Mouse (Mus musculus) cerebellum, adult 18-20 months (tissue): Measurements from ENCODE around the gene Tedc2.

Experiments used
- DNase-seq, 2 experiments: peaks; one replicate each; pipeline ENCODE4 v3.0.0; 2021

Gene Tedc2

GRCm38 (mm10) chr17:24192848-24193247 lies 27.8 kb downstream of the Tedc2 start:
- DNase-seq, result no peak

GRCm38 (mm10) chr17:24191481-24191880 lies 29.2 kb downstream of the Tedc2 start:
- no peak for DNase-seq

DNA sequence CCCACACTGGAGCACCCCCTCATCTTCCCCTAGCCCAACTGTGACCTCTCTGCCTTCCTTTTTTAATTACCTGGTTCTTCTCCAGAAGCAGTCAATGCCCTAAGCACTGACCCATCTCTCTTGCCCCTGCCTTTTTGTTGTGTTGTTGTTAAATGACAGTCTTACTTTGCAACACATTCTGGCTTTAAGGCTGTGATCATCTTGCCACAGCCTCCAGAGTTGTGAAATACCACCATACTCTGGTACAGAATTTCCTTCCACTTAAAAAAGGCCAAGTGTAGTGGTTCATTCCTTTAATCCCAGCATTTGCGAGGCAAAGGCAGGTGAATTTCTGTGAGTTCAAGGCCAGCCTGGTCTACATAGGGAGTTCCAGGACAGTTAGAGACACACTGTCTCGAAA lies 29.7 kb downstream of the Tedc2 start:
- no peak for DNase-seq

GRCm38 (mm10) chr17:24174259-24174658 lies 46.4 kb downstream of the Tedc2 start:
- no peak for DNase-seq

DNA sequence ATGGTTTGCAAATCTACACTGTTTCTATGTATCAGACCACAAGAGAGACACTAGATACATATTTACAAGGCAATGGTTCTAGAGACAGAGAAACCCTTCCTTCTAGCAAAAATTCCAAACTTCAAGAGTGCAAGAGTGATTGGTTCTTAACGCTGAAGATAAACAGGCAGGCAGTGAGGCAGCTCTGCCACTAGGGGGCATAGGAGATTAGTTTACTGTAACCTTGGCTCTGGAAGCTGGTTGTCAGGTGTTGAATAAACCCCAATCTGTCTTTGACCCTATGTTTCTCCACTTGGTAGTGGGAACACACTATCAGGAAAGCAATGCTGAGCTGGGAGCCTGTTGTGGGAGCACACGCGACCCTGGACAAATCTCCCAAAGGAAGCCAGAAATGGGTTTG lies 47.2 kb downstream of the Tedc2 start:
- DNase-seq, result peak; percentile 75 to 81

DNA sequence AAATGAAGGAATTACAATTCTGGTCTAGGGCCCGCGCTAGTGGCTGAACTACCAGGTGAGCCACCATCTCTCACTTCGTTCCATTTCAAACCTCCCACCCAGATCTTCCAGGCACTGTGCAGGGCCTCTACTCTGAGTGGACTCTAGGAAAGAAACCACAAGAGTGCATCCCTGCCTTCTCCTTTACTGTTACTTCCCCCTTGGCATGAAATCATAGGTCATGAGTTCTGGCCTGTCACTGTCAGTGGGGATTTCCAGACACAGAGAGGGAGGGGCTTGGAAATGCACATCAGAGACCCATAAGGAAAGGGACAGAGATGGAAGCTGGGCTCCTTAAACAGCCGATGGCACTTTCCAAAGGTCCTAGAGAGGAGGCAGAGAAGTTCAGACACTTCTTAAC lies 48.9 kb downstream of the Tedc2 start:
- DNase-seq, result no peak

DNA sequence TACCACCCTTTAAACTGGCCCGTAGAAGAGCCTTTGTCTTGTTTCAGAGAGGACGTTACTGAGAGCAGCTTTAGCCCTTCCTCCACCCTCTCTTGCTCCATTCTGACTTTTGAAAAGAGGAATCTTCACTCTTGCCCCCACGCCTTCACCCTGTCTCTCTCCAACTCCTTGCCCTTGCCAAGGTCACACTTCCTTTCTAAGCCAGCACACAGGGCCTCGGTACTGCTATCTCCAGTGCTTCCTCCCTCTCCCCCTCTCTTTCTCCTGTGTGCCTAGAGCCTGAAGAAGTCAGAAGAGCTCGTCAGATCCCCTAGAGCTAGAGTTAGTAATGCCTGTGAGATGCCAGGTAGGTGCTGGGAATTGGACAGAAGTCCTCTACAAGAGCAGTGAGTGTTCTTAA lies 49.9 kb downstream of the Tedc2 start:
- DNase-seq, result no peak

DNA sequence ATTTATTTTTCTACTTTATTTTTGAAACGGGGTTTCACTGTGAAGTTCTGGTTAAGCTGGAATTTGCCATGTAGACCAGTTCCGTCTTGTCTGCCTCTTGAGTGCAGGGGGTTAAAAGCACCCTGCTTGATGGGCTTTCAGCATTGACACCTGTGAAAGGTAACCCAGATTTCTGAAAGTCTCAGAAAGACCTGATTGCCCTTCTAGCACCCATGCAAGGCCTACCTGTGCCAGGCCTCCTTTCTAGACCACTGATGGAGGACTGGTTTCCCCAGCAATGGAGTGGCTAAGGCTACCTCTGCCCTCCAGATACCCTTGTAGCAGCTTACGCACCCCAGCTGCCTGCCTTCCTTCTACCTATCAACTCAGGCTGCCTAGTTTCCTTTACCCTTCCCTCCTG lies 50.5 kb downstream of the Tedc2 start:
- no peak for DNase-seq

- peak; percentile 97 for DNase-seq
These were observed 51.2 kb downstream of the Tedc2 start, which contains the start of gene Atp6v0c for GRCm38 (mm10) chr17:24169317-24170065. TSS of gene Atp6v0c (minus strand) at chr17:24169702.

DNA sequence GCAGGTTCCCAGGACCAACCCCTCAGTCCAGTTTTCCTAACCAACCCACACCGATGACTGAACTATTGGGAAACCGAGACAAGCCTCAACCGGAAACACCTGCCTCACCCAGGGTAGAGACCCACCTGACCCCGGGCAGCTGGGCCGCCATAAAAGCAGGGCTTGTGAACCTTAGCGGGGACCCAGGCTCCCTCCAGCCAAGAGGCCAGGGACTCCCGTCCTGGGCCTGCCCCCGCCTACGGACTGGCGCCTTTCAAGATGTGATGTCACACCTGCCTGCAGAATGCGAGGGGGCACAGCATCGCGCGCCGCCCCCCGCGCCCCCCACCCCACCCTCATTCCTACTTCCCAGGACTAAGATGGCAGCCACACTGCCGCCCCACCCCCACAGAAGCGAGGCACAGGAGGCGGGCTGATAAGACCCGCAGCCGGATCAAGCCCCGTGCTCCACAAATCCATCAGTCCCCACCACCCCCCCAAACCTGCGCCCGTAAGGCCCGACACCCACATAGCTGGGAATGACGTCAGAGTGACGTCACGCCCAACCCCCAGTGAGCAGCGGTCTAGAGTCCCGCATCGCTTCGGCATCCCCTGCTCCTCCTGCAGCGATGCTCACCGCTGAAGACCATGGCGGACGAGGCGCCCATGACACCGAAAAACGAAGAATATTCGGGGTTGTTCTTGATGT lies 51.9 kb downstream of the Tedc2 start:
- peak; percentile 69 to 80 for DNase-seq

GRCm38 (mm10) chr17:24167891-24168505 lies 52.7 kb downstream of the Tedc2 start:
- no peak for DNase-seq

- DNase-seq, result no peak
These were observed 53.5 kb downstream of the Tedc2 start for GRCm38 (mm10) chr17:24167120-24167519.
